Comparison of ENCODE assay signal across 19 mouse cellular contexts in genomic region chr16:49193986-49194385, GRCm38 (mm10).
"Had no signal": no experiment of that assay in that cellular context is flagged by ENCODE, and none has a peak within 500 bp of the region (broad histone marks: within the 10 kb centered on the region; RNA-seq: fewer than 3 reads in every experiment).

No protein-coding gene starts in this region.

- H3K36me3 ChIP-seq: liver, embryonic 15.5 days; lung, embryonic 15.5 days; midbrain, embryonic 13.5 days; midbrain, embryonic 15.5 days; neural tube, embryonic 12.5 days; stomach, embryonic 15.5 days had no signal

- H3K9ac ChIP-seq: liver, embryonic 15.5 days; liver, postnatal 0 days; lung, embryonic 15.5 days; midbrain, embryonic 13.5 days; midbrain, embryonic 15.5 days; neural tube, embryonic 12.5 days; stomach, embryonic 15.5 days had no signal

- H3K9me3 ChIP-seq: liver, embryonic 15.5 days; lung, embryonic 15.5 days; megakaryocyte, embryonic 14.5 days; midbrain, embryonic 13.5 days; midbrain, embryonic 15.5 days; neural tube, embryonic 12.5 days; stomach, embryonic 15.5 days had no signal

- H3K4me3 ChIP-seq: liver, embryonic 15.5 days; lung, embryonic 15.5 days; megakaryocyte, embryonic 14.5 days; midbrain, embryonic 13.5 days; midbrain, embryonic 15.5 days; neural tube, embryonic 12.5 days; stomach, embryonic 15.5 days had no signal

- H3K27me3 ChIP-seq: liver, embryonic 15.5 days; lung, embryonic 15.5 days; megakaryocyte, embryonic 14.5 days; midbrain, embryonic 13.5 days; midbrain, embryonic 15.5 days; neural tube, embryonic 12.5 days; stomach, embryonic 15.5 days had no signal

- H3K4me2 ChIP-seq: liver, embryonic 15.5 days; lung, embryonic 15.5 days; midbrain, embryonic 13.5 days; midbrain, embryonic 15.5 days; neural tube, embryonic 12.5 days; stomach, embryonic 15.5 days had no signal

- ATAC-seq: liver, postnatal 0 days; lung, postnatal 0 days; midbrain, embryonic 13.5 days; midbrain, embryonic 15.5 days had no signal

- H3K4me1 ChIP-seq: liver, embryonic 15.5 days; lung, embryonic 15.5 days; midbrain, embryonic 13.5 days; midbrain, embryonic 15.5 days; neural tube, embryonic 12.5 days; stomach, embryonic 15.5 days had no signal

- H3K27ac ChIP-seq: liver, embryonic 15.5 days; lung, embryonic 15.5 days; macrophage; midbrain, embryonic 13.5 days; midbrain, embryonic 15.5 days; neural tube, embryonic 12.5 days; stomach, embryonic 15.5 days; stomach, postnatal 0 days had no signal

- DNase-seq: liver, postnatal 0 days; lung, adult 2 months; lung, postnatal 14 days; lung, postnatal 36 days; right cerebral cortex, adult 18-20 months; right cerebral cortex, postnatal 14 days; thymus, adult 2 months; thymus, postnatal 25 days; thymus, postnatal 4 days had no signal
